Mouse (Mus musculus) hindbrain, embryonic 15.5 days (tissue): ENCODE results near the gene Shpk. TPM values are rescaled to one million over a fixed set of nuclear protein-coding genes. Genes with fewer than 3 reads are reported as not detected.

Experiments
- polyA plus RNA-seq: library from polyadenylated mRNA; unstranded; fragments of >200 nt; fragmentation: Nextera tagmentation; extraction: Ambion mirVana; gene quantifications from 2 replicates; pipeline ENCODE4 v1.2.1, GENCODE M21; 2015

Shpk gene
- polyA plus RNA-seq, 1 experiment from 2014 or later, result 2.9 TPM

Other genes starting within 250 kb of the Shpk start
- gene Atp2a3, start 238.3 kb upstream of the Shpk start, polyA plus RNA-seq, result 1.6 and 2.5 TPM in 2 replicates
- 0.39 and 0.73 TPM in 2 replicates for gene P2rx1, start 200.4 kb upstream of the Shpk start, polyA plus RNA-seq
- gene Camkk1, start 180.5 kb upstream of the Shpk start, polyA plus RNA-seq, result 32.2 and 32.4 TPM in 2 replicates
- gene Ncbp3, start 151.7 kb upstream of the Shpk start, polyA plus RNA-seq, result 10.4 and 10.6 TPM in 2 replicates
- 0.22 and 0.35 TPM in 2 replicates for gene Itgae, start 108.9 kb upstream of the Shpk start, polyA plus RNA-seq
- gene Haspin, start 61.2 kb upstream of the Shpk start, polyA plus RNA-seq, result 4.0 TPM in 2 replicates
- gene P2rx5, start 39.0 kb upstream of the Shpk start, polyA plus RNA-seq, result 0.43 and 0.49 TPM in 2 replicates
- 126 and 131 TPM in 2 replicates for gene Emc6, start 22.4 kb upstream of the Shpk start, polyA plus RNA-seq
- 131 TPM in 2 replicates for gene Tax1bp3, start 22.4 kb upstream of the Shpk start, polyA plus RNA-seq
- gene Ctns, start 418 bp upstream of the Shpk start, polyA plus RNA-seq, result 16.2 and 18.4 TPM in 2 replicates
- gene Trpv1, start 34.8 kb downstream of the Shpk start, polyA plus RNA-seq, result 0.41 and 0.68 TPM in 2 replicates
- 0.22 and 0.25 TPM in 2 replicates for gene Trpv3, start 67.9 kb downstream of the Shpk start, polyA plus RNA-seq
- gene Aspa, start 130.1 kb downstream of the Shpk start, polyA plus RNA-seq, result 2.0 and 2.2 TPM in 2 replicates
- not detected in 2 replicates for gene Gm49340, start 130.3 kb downstream of the Shpk start, polyA plus RNA-seq
- 0.25 TPM in 1 of 2 replicates, not detected in the other for gene Spata22, start 130.3 kb downstream of the Shpk start, polyA plus RNA-seq
- gene Olfr20, start 151.3 kb downstream of the Shpk start, polyA plus RNA-seq, result not detected in 2 replicates
- not detected in 2 replicates for gene Olfr376, start 171.8 kb downstream of the Shpk start, polyA plus RNA-seq
- gene Olfr1, start 200.2 kb downstream of the Shpk start, polyA plus RNA-seq, result not detected in 2 replicates
- gene Olfr378, start 229.0 kb downstream of the Shpk start, polyA plus RNA-seq, result not detected in 2 replicates